Mouse (Mus musculus) midbrain, postnatal 0 days (tissue): ENCODE results near the gene Uts2r. TPM values are rescaled to one million over a fixed set of nuclear protein-coding genes. Genes with fewer than 3 reads are reported as not detected.

Source experiments
- ATAC-seq: fragments of 200-750 bp; cut with Nextera tagmentation; 2 replicates; pipeline ENCODE4 v1.8.0; 2017; ENCODE audit warnings: moderate number of reproducible peaks, mild to moderate bottlenecking, moderate TSS enrichment, moderate library complexity; ENCODE audit not compliant: low FRiP score
- DNase-seq: peaks from one replicate; pipeline ENCODE4 v3.0.0-alpha.2; 2015; ENCODE audit warnings: low spot score
- H3K27ac ChIP-seq: fragments of 300-500 bp; sonication (generic); 2 replicates; pipeline ENCODE4 v1.5.1; 2014; ENCODE audit warnings: low read depth, mild to moderate bottlenecking, low read length, mixed read lengths
- H3K27me3 ChIP-seq: fragments of 300-500 bp; sonication (generic); 2 replicates; pipeline ENCODE4 v1.6.1; 2014; ENCODE audit warnings: low read length, control low read depth, mixed read lengths; ENCODE audit not compliant: insufficient read depth
- H3K36me3 ChIP-seq: fragments of 300-500 bp; sonication (generic); 2 replicates; pipeline ENCODE4 v1.6.1; 2014; ENCODE audit warnings: low read length, control low read depth, mixed read lengths; ENCODE audit not compliant: insufficient read depth
- H3K4me1 ChIP-seq: fragments of 300-500 bp; sonication (generic); 2 replicates; pipeline ENCODE4 v1.6.1; 2014; ENCODE audit warnings: mild to moderate bottlenecking, control low read depth, antibody characterized with exemption, low read length, mixed read lengths; ENCODE audit not compliant: insufficient read depth
- H3K4me2 ChIP-seq: fragments of 300-500 bp; sonication (generic); 2 replicates; pipeline ENCODE4 v1.6.1; 2014; ENCODE audit warnings: low read depth, mild to moderate bottlenecking, low read length, mixed read lengths; ENCODE audit not compliant: poor library complexity, severe bottlenecking
- H3K4me3 ChIP-seq: fragments of 300-500 bp; sonication (generic); 2 replicates; pipeline ENCODE4 v1.5.1; 2014; ENCODE audit warnings: low read depth, mild to moderate bottlenecking, low read length, moderate library complexity
- H3K9ac ChIP-seq: fragments of 300-500 bp; sonication (generic); replicated peaks from 2 replicates; pipeline ENCODE4 v1.6.1; 2014; ENCODE audit warnings: mild to moderate bottlenecking, low read length, moderate library complexity, mixed read lengths; ENCODE audit not compliant: poor library complexity, severe bottlenecking
- H3K9me3 ChIP-seq: fragments of 300-500 bp; sonication (generic); 2 replicates; pipeline ENCODE4 v1.6.1; 2016; ENCODE audit warnings: low read length, control low read depth
- CTCF ChIP-seq: IDR thresholded peaks from 2 replicates; pipeline ENCODE4 v1.5.1; 2016; ENCODE audit warnings: antibody characterized with exemption, mild to moderate bottlenecking
- WGBS: fragments of 180-500 bp; shearing (Covaris S2); extraction: QIAGEN DNeasy Blood & Tissue Kit; methylation state at CpG from one replicate; pipeline ENCODE4 v1.1.7; 2014; 5-methylcytosine and 5-hydroxymethylcytosine counted together
- polyA plus RNA-seq: library from polyadenylated mRNA; unstranded; fragments of >200 nt; fragmentation: Nextera tagmentation; extraction: Ambion mirVana; gene quantifications from 2 replicates; pipeline ENCODE4 v1.2.1, GENCODE M21; 2015
- total RNA-seq: library from RNA; depleted of rRNA; stranded (reverse); fragments of >200 nt; gene quantifications from 2 replicates; pipeline ENCODE4 v1.2.3, GENCODE M21; 2014

Uts2r gene
- total and polyA plus RNA-seq, 2 experiments from 2014 or later: 0.66 to 1.5 TPM

GRCm38 (mm10) chr11:121148193-121148592 lies 11.9 kb upstream of the Uts2r start:
- H3K4me1 ChIP-seq: no peaks in the 10 kb centered on the region
- H3K27me3 ChIP-seq: no peaks in the 10 kb centered on the region
- ATAC-seq (no peak), DNase-seq (no peak)
- no peak overlapping the region for H3K4me2 ChIP-seq
- 90% methylated on average over 3 of the region's 3 CpGs for WGBS
- no peak overlapping the region for H3K9ac ChIP-seq
- TF ChIP-seq CTCF: peak; percentile 23
- no peaks in the 10 kb centered on the region for H3K9me3 ChIP-seq
- no peaks in the 10 kb centered on the region for H3K36me3 ChIP-seq
- no peak overlapping the region for H3K4me3 ChIP-seq
- no peak overlapping the region for H3K27ac ChIP-seq

- Histone ChIP-seq H3K36me3 (no peaks in the 10 kb centered on the region), H3K9me3 (no peaks in the 10 kb centered on the region), H3K27me3 (0 out of 2 replicates have a peak, but pooled peaks cover 2% of the 10 kb centered on the region), H3K4me1 (no peaks in the 10 kb centered on the region), H3K9ac (no peak overlapping the region), H3K27ac (no peak overlapping the region), H3K4me3 (no peak overlapping the region), H3K4me2 (no peak overlapping the region)
- TF ChIP-seq CTCF: no peak
- 18% methylated on average over 4 of the region's 4 CpGs for WGBS
- ATAC-seq (no peak), DNase-seq (peak; percentile 3)
Observed at GRCm38 (mm10) chr11:121154203-121154602, 5.9 kb upstream of the Uts2r start.

- 0 out of 2 replicates have a peak, but pooled peaks cover 2% of the 10 kb centered on the region for H3K27me3 ChIP-seq
- peak overlapping the region; percentile 61 for H3K9ac ChIP-seq
- H3K36me3 ChIP-seq: no peaks in the 10 kb centered on the region
- peak overlapping the region; percentile 78 for H3K4me2 ChIP-seq
- DNase-seq (peak; percentile 75), ATAC-seq (peak; percentile 44)
- H3K4me3 ChIP-seq: peak overlapping the region; percentile 43
- no peak overlapping the region for H3K27ac ChIP-seq
- H3K9me3 ChIP-seq: no peaks in the 10 kb centered on the region
- WGBS: under 1% methylated on average over 45 of the region's 45 CpGs
- TF ChIP-seq CTCF: no peak
- H3K4me1 ChIP-seq: no peaks in the 10 kb centered on the region
Observed at GRCm38 (mm10) chr11:121156411-121156891, 3.6 kb upstream of the Uts2r start.

GRCm38 (mm10) chr11:121160636-121161346 lies 720 bp downstream of the Uts2r start:
- Histone ChIP-seq H3K27ac (no peak overlapping the region), H3K27me3 (0 out of 2 replicates have a peak, but pooled peaks cover 2% of the 10 kb centered on the region), H3K9me3 (no peaks in the 10 kb centered on the region), H3K36me3 (no peaks in the 10 kb centered on the region), H3K9ac (no peak overlapping the region), H3K4me1 (no peaks in the 10 kb centered on the region), H3K4me2 (no peak overlapping the region), H3K4me3 (no peak overlapping the region)
- no peak for ATAC-seq
- DNase-seq: no peak
- no peak for TF ChIP-seq CTCF
- 95% methylated on average over 26 of the region's 26 CpGs for WGBS

- no peak for ATAC-seq
- Histone ChIP-seq H3K4me2 (no peak overlapping the region), H3K9ac (no peak overlapping the region), H3K27me3 (no peaks in the 10 kb centered on the region), H3K36me3 (no peaks in the 10 kb centered on the region), H3K9me3 (no peaks in the 10 kb centered on the region), H3K4me1 (no peaks in the 10 kb centered on the region), H3K4me3 (no peak overlapping the region), H3K27ac (no peak overlapping the region)
- 90% methylated on average over 4 of the region's 4 CpGs for WGBS
- no peak for TF ChIP-seq CTCF
- DNase-seq: no peak
Observed at GRCm38 (mm10) chr11:121163751-121164150, 3.7 kb downstream of the Uts2r start.

GRCm38 (mm10) chr11:121173203-121173602 lies 13.1 kb downstream of the Uts2r start:
- 61% methylated on average over 5 of the region's 5 CpGs for WGBS
- Histone ChIP-seq H3K4me2 (no peak overlapping the region), H3K27ac (no peak overlapping the region), H3K4me3 (no peak overlapping the region), H3K4me1 (0 out of 2 replicates have a peak, but pooled peaks cover 5% of the 10 kb centered on the region), H3K9me3 (no peaks in the 10 kb centered on the region), H3K9ac (no peak overlapping the region), H3K27me3 (no peaks in the 10 kb centered on the region), H3K36me3 (no peaks in the 10 kb centered on the region)
- TF ChIP-seq CTCF: no peak
- DNase-seq: peak; percentile 3
- ATAC-seq: no peak
